Mouse (Mus musculus) heart, postnatal 14 days (tissue): ENCODE data around the gene Trpm8. TPM values are rescaled to one million over a fixed set of nuclear protein-coding genes. Genes with fewer than 3 reads are reported as not detected.

Experiments
- DNase-seq, 2 experiments: peaks; one replicate each; pipeline ENCODE4 v3.0.0; 2021 to 2022
- intact Hi-C: fragments of 180-260 bp; cut with DNase I; formaldehyde crosslinking; loops from one replicate; pipeline ENCODE4 v1.15.1; 2025
- long read RNA-seq, 2 experiments: library from polyadenylated mRNA; stranded (forward); transcript quantifications; one replicate each; pipeline ENCODE4 v2.0.0; 2021
- total RNA-seq, 2 experiments: library from RNA; stranded (reverse); gene quantifications; 2 replicates each; pipeline ENCODE4 v1.2.3; 2021

The Trpm8 gene
- total RNA-seq, result not detected
- long read RNA-seq, experiment 1, result 0 reads
- long read RNA-seq, experiment 2, result 0 reads

- intact Hi-C loops, result no loop called here
- peak; percentile 100 for DNase-seq
Measured at GRCm38 (mm10) chr1:88277098-88277817, at the start of gene Trpm8, which contains the start of gene Hjurp. Gene Trpm8, plus strand, starts transcription at chr1:88277661. Gene Hjurp, minus strand, starts transcription at chr1:88277633.

GRCm38 (mm10) chr1:88228121-88228520, 49.3 kb upstream of the Trpm8 start:
- peak; percentile 6 to 18 for DNase-seq
- intact Hi-C loops, result no loop called here

- intact Hi-C loops, result no loop called here
- DNase-seq, result peak in 1 of 2 experiments; percentile 3
Measured at GRCm38 (mm10) chr1:88229566-88229965, 47.9 kb upstream of the Trpm8 start.

- no peak for DNase-seq
- intact Hi-C loops, result no loop called here
Measured at GRCm38 (mm10) chr1:88229986-88230385, 47.5 kb upstream of the Trpm8 start.

GRCm38 (mm10) chr1:88230421-88230820, 47.0 kb upstream of the Trpm8 start:
- DNase-seq, result no peak
- intact Hi-C loops, result no loop called here

GRCm38 (mm10) chr1:88230981-88231802, 46.3 kb upstream of the Trpm8 start:
- DNase-seq, result no peak
- intact Hi-C loops, result no loop called here

GRCm38 (mm10) chr1:88231803-88232499, 45.5 kb upstream of the Trpm8 start:
- intact Hi-C loops, result no loop called here
- DNase-seq, result no peak

- intact Hi-C loops, result no loop called here
- DNase-seq, result no peak
Measured at GRCm38 (mm10) chr1:88232664-88233380, 44.6 kb upstream of the Trpm8 start.

- intact Hi-C loops, result no loop called here
- no peak for DNase-seq
Measured at GRCm38 (mm10) chr1:88233421-88234247, 43.8 kb upstream of the Trpm8 start.

- intact Hi-C loops, result no loop called here
- DNase-seq, result no peak
Measured at GRCm38 (mm10) chr1:88234248-88234610, 43.2 kb upstream of the Trpm8 start.

GRCm38 (mm10) chr1:88234646-88235045, 42.8 kb upstream of the Trpm8 start:
- no peak for DNase-seq
- intact Hi-C loops, result no loop called here

- DNase-seq, result no peak
- intact Hi-C loops, result no loop called here
Measured at GRCm38 (mm10) chr1:88235046-88235893, 42.2 kb upstream of the Trpm8 start.

- no peak for DNase-seq
- intact Hi-C loops, result no loop called here
Measured at GRCm38 (mm10) chr1:88235894-88236415, 41.5 kb upstream of the Trpm8 start.

GRCm38 (mm10) chr1:88237311-88237710, 40.1 kb upstream of the Trpm8 start:
- intact Hi-C loops, result no loop called here

GRCm38 (mm10) chr1:88238771-88239170, 38.7 kb upstream of the Trpm8 start:
- intact Hi-C loops, result no loop called here
- DNase-seq, result no peak

More at GRCm38 (mm10) chr1:88237311-88237710, 40.1 kb upstream of the Trpm8 start:
- DNase-seq, result no peak

- no peak for DNase-seq
- intact Hi-C loops, result no loop called here
Measured at GRCm38 (mm10) chr1:88240072-88240471, 37.4 kb upstream of the Trpm8 start.

- DNase-seq, result no peak
- intact Hi-C loops, result no loop called here
Measured at GRCm38 (mm10) chr1:88240579-88240978, 36.9 kb upstream of the Trpm8 start.

- DNase-seq, result no peak
- intact Hi-C loops, result no loop called here
Measured at GRCm38 (mm10) chr1:88243861-88244260, 33.6 kb upstream of the Trpm8 start.
